Mouse (Mus musculus) neutrophil, adult 65 days (primary cell): Measurements from ENCODE around the gene Prrt2. TPM values are rescaled to one million over a fixed set of nuclear protein-coding genes. Genes with fewer than 3 reads are reported as not detected.

Experiments
- total RNA-seq: library from RNA; stranded (reverse); gene quantifications from 2 replicates; pipeline ENCODE4 v1.2.4, GENCODE M21; 2023

Prrt2 gene
- 0.79 TPM in 1 of 2 replicates, not detected in the other for total RNA-seq

DNA sequence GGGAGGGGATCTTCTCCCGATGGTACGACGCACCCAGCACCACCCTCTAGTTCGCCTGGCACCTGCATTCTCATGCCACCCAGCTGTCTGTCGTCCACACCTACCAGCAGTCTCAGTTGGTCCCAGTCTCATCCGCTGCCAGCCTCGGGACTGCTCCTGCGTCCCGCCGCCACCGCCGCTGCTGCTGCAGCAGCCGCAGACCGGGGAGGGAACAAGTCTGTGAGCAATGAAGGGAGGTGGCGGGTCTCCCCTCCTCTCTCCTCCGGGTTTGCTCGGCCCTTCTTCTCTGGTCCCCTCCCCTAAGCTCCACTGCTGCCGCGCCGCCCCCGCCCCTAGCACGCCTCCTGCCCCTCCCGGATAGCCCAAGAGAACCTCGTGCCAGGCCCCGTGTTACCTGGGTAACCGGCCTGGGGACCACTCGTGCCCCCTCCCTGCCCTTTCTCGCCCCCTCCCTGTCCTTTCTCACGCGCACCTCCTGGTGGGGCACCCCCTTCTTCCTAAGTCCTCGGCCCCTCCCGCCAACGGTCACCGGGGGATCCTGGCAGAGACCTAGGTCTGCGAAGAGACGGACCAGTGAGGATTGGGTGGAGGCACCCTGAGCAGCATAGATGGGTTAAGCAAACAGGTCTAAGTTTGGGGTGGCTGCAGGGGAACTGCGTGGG, at the start of gene Prrt2, which contains the start of gene Gm42742:
Gene Prrt2, minus strand, starts transcription at position 311 of the 662 bp plus-strand sequence.
Gene Gm42742, minus strand, starts transcription at position 197 of the 662 bp plus-strand sequence.

DNA sequence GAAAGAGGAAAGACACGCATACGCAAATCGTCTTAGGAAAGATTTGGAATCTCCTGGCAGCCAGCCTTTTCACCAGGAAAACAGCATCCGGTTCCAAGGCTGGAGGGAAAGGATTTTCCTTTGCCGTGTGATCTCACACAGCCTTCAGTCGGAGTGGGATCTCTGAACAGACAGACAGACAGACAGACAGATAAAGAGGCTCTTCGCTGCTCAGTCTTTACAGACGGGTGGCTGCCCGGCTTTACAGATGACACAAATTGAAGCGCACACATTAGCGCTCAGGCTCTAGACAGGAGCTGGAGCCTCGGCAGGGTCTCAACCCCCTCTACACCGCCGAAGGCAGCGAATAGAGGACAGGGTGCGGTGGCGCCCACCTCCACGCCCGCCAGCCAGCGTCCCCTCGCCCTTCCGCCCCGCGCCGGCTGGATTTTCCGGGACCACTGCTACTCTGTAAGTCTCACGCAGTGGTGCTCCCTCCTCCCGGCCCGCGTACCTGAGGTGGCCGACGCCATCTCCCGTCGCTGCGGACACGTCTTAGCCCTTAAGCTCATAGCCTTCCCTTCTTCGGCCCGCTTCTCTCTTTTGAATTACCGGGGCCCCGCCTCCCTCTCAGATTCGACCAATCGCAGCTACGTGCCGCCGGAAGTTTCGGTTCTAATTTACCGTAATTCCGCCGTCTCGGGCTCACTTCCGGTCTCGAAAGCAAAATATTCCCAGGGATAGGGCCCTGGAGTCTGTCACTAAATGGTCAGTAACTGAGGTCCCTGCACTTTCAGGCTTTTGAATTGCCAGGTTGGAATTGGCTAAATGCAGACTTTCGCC, 21.1 kb upstream of the Prrt2 start, which contains the start of gene Kif22:
Gene Kif22, minus strand, starts transcription at position 621 of the 822 bp plus-strand sequence.

DNA sequence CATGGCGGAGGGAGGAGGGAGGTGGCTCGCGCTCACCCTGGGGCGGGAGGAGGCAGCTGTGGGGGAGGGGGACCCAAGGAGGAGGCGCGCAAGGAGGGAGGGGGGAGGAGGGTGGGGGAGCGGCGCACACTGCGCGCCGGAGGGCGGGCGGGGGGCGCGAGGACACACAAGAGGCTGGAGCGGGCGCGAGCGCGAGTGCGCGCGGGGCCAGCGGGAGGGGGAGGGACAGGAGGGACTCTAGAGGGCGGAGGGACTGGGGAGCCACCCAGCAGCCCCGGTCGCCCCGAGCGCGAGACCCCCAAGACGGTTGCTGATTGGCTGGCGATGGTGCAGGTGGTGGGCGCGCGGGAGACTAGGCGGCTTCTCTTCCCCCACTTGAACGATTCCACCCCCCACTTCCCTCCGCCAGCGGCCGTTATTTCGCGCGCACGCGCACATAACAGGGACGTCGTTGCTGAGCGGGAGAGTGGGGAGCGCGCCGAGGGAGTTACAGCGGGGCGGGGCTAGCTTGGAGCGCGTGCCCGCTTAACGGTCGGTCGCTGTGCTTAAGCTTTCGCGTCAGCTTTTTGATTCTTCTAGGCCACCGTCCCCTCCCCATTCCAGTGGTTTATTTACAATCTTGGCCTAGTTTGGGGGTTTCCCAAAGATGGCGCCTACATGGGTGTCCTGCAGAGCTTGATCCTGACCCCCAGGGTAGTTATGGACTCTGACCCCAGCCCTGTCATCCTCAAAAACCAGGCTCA, 6.1 kb upstream of the Prrt2 start, which contains the start of gene Maz:
Gene Maz, minus strand, starts transcription at position 54 of the 743 bp plus-strand sequence.

DNA sequence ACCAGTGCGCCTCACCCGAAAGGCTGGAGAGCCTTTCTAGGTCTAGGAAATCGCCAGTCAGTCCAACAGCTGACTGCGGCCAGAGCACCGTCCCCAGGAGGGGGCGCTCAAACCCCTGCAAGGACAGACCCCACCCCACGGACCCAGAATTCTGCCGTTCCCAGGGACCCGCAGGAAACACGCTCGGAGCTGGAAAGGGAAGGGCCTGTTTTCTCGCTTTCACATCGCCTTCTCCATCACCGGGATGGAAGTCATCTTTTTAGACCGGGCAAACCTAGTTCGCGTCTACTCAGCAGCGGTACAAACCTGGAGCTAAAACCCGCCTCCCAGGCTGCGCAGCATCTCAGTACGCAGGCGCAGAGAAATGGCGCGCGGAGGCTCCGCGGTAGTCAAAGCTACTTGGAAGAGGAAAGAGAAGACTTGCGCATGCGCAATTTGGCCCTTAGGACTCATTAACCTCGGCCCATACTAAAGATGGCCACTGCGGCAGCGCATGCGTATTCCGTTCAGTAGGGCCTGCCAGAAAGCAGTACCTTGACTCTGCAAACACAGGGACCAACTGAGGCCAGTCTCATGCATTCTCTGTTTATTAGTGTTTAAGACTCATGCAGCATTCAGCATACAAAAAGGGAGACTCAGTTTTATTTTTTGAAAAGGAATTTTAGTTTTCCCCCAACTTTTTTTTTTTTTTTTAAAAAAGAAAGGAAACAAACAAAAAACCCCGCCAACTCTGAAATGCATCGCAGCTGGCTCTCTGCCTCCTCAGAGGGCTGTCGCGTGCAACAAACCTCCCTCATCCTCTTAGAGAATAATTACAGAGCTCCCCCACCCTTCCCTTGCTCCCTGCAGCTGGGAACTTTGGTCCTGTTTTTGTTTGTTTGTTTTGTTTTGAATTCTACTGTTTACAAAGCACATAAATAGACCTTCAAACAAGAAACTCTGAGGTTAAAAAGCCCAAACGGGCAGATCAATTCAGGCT, 3.8 kb downstream of the Prrt2 start, which contains the start of gene Pagr1a:
Gene Pagr1a, minus strand, starts transcription at position 382 of the 979 bp plus-strand sequence.

DNA sequence TGATC, 4.7 kb downstream of the Prrt2 start, which contains the start of gene Pagr1b:
Gene Pagr1b, minus strand, starts transcription at position 4 of the 5 bp plus-strand sequence.

DNA sequence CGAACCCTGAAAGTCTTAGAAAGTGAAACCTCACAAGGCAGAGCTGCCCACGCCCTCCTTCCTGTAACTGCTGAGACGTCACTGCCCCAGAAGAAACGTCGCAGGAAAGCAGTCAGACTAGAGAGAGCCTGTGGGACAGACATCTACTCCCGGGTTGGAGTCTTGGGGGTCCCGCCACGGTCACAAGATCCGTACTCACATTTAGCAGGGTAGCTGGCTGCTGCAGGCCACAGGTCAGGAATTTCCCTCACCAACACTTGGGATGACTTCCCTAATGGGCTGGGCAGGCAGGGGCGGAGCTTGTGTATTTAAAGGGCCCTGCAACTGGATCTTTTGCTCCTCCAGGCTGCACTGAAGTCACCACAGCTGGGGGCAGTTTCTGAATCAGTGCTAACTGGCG, 6.7 kb downstream of the Prrt2 start, which contains the start of gene Mvp:
Gene Mvp, minus strand, starts transcription at position 302 of the 400 bp plus-strand sequence.

DNA sequence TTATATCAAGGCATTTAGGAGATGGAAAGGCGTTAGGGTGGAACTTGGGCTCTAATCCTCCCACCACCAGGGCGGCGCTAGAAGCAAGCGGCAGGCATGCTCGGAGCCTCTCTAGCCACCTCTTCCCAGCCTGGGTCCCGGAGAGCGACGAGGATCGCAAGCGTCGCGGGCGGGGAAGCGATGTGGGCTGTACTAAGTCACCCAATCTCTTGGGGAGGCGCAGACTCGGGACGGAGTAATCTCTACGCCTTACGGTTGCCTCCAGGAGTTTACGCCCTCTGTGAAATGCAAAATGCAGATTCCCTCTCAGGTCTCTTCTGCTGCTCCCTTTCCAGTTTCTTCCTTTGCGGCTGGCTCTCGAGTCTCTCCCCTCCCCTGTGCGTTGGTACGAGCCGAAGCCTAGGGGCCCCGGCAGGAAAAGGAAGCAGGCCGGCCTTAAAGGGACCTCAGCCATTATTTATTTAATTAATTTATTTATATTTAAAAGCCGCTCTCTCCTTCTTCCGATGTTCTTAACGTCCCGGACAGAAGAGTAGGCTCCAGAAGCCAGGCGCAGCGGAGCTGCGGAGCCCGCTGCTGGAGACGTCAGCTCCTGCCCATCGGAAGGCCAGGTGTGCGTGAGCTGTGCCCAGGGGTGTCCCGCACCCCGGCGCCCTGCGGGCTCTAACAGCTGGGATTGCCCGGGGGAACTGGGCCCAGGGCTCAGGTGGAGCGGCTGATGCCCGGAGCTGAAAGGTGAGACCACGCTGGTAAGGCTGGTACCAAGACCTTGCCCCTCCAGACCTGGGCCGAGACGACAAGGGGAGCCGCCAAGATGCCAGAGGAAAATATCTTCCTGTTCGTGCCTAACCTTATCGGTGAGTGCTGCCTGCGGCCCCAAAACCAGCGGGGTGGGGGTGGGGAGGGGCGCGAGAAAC, 44.8 kb downstream of the Prrt2 start, which contains the start of gene Cdiptos:
Gene Cdiptos, minus strand, starts transcription at position 149 of the 917 bp plus-strand sequence.

DNA sequence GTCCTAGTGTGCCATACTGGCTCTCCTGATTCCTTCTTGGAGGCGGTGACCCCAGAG, 45.3 kb downstream of the Prrt2 start, which contains the start of gene Cdipt:
Gene Cdipt, plus strand, starts transcription at position 22 of the 57 bp plus-strand sequence.

Other genes starting within 250 kb of the Prrt2 start
- 278 and 300 TPM in 2 replicates for gene Ypel3, start 244.3 kb downstream of the Prrt2 start, total RNA-seq
- 4.3 and 4.4 TPM in 2 replicates for gene Tbx6, start 239.7 kb downstream of the Prrt2 start, total RNA-seq
- 231 and 266 TPM in 2 replicates for gene Ppp4c, start 228.7 kb downstream of the Prrt2 start, total RNA-seq
- gene Fam57b, start 223.5 kb downstream of the Prrt2 start, total RNA-seq = not detected in 2 replicates
- not detected in 2 replicates for gene 4930451I11Rik, start 189.6 kb downstream of the Prrt2 start, total RNA-seq
- gene Doc2a, start 173.8 kb downstream of the Prrt2 start, total RNA-seq = not detected in 2 replicates
- 37.5 and 38.0 TPM in 2 replicates for gene Hirip3, start 159.2 kb downstream of the Prrt2 start, total RNA-seq
- gene Ino80e, start 158.8 kb downstream of the Prrt2 start, total RNA-seq = 41.4 and 42.2 TPM in 2 replicates
- 50.7 and 59.9 TPM in 2 replicates for gene Taok2, start 136.5 kb downstream of the Prrt2 start, total RNA-seq
- gene Tmem219, start 98.3 kb downstream of the Prrt2 start, total RNA-seq = 38.9 and 40.1 TPM in 2 replicates
- gene Kctd13, start 92.3 kb downstream of the Prrt2 start, total RNA-seq = 17.4 and 23.2 TPM in 2 replicates
- gene Asphd1, start 71.6 kb downstream of the Prrt2 start, total RNA-seq = not detected in 2 replicates
- gene Sez6l2, start 70.6 kb downstream of the Prrt2 start, total RNA-seq = 1.9 and 3.1 TPM in 2 replicates
- 56.2 and 56.5 TPM in 2 replicates for gene Cdipt, start 45.3 kb downstream of the Prrt2 start, total RNA-seq
- 0.95 and 1.3 TPM in 2 replicates for gene Cdiptos, start 45.1 kb downstream of the Prrt2 start, total RNA-seq
- gene Mvp, start 6.6 kb downstream of the Prrt2 start, total RNA-seq = 49.1 and 58.0 TPM in 2 replicates
- not detected in 2 replicates for gene Pagr1b, start 4.7 kb downstream of the Prrt2 start, total RNA-seq
- 1.5 and 35.7 TPM in 2 replicates for gene Pagr1a, start 3.9 kb downstream of the Prrt2 start, total RNA-seq
- gene Gm42742, start 114 bp downstream of the Prrt2 start, total RNA-seq = 26.0 TPM in 1 of 2 replicates, not detected in the other
- 128 and 143 TPM in 2 replicates for gene Maz, start 5.8 kb upstream of the Prrt2 start, total RNA-seq
- 41.1 and 48.3 TPM in 2 replicates for gene Kif22, start 21.3 kb upstream of the Prrt2 start, total RNA-seq
- 1.2 TPM in 1 of 2 replicates, not detected in the other for gene Zg16, start 66.1 kb upstream of the Prrt2 start, total RNA-seq
- 155 and 172 TPM in 2 replicates for gene AI467606, start 70.1 kb upstream of the Prrt2 start, total RNA-seq
- gene Qprt, start 101.0 kb upstream of the Prrt2 start, total RNA-seq = 2.0 and 3.8 TPM in 2 replicates
- 96.9 and 102 TPM in 2 replicates for gene Spn, start 116.6 kb upstream of the Prrt2 start, total RNA-seq
- 47.6 and 62.2 TPM in 2 replicates for gene Cd2bp2, start 174.8 kb upstream of the Prrt2 start, total RNA-seq
- gene Tbc1d10b, start 187.3 kb upstream of the Prrt2 start, total RNA-seq = 106 and 122 TPM in 2 replicates
- gene Mylpf, start 187.7 kb upstream of the Prrt2 start, total RNA-seq = 6.7 and 11.1 TPM in 2 replicates
- 2.8 and 4.0 TPM in 2 replicates for gene Zfp553, start 211.8 kb upstream of the Prrt2 start, total RNA-seq
- 107 and 123 TPM in 2 replicates for gene Sept1, start 211.9 kb upstream of the Prrt2 start, total RNA-seq
- gene Zfp771, start 223.1 kb upstream of the Prrt2 start, total RNA-seq = 3.2 and 4.7 TPM in 2 replicates
- gene Dctpp1, start 239.5 kb upstream of the Prrt2 start, total RNA-seq = 18.4 and 20.9 TPM in 2 replicates